Mouse (Mus musculus) lung, postnatal 0 days (tissue): ENCODE measurements around the gene Lipa.

Source experiments
- CTCF ChIP-seq: IDR thresholded peaks from 2 replicates; pipeline ENCODE4 v1.5.1; 2016; ENCODE audit warnings: antibody characterized with exemption, mild to moderate bottlenecking
- EP300 ChIP-seq: IDR thresholded peaks from 2 replicates; pipeline ENCODE4 v1.6.1; 2016; ENCODE audit warnings: antibody characterized with exemption, mild to moderate bottlenecking, control low read depth

GRCm38 (mm10) chr19:34493859-34494258, 33.4 kb downstream of the Lipa start:
- TF ChIP-seq EP300: no peak
- no peak for TF ChIP-seq CTCF
